Mouse (Mus musculus): ENCODE measurements at regions not wholly inside any gene's neighbourhood (a gene's known extent, or its start where the extent isn't known, plus 50 kb on each side); places are given as distances from the start of the nearest gene placed in this dataset.

DNA sequence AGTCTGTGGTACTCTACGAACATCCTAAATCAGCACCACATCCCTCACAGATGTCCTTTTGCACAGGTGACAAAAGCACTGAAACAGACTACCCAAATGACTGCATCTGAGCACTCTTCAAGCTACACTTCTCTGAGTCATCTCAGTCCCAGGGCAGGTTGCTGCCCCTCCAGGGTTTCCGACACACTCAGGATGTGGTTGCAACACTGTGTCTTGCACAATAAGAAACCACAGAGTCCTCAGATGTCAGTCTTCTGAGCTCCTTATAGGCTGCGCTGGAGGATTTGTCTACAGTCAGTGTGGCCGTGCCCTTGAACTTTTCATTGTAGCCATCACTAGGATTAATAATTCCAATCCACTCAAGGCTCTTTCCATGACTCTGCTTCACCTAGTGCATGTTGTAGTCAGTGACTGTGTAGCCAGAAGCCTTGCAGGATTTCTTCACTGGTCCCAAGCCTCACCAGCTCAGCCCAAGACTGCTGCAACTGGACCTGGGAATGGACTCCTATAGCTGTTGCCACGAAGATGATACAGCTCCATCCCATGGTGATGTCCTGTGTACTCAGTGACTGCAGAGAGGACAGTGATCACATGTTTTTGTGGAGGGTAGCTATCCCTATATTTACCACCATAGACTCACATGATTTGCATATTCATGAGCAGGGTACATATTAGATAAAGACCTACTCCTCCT is 1103.3 kb upstream of the Tenm3 start:
- Histone ChIP-seq H3K4me3 (ENCODE audit: insufficient read depth, poor library complexity, severe bottlenecking) (no peak overlapping the region), H3ac (ENCODE audit: control insufficient read depth, insufficient read length, low read depth) (no peak overlapping the region), H3K79me2 (ENCODE audit: control insufficient read depth, insufficient read depth) (no peaks in the 10 kb centered on the region), H3K36me3 (ENCODE audit: control insufficient read depth, insufficient read depth) (no peaks in the 10 kb centered on the region), H3K79me3 (ENCODE audit: low read depth) (no peaks in the 10 kb centered on the region), H3K27me3 (ENCODE audit: control insufficient read depth, insufficient read depth, insufficient read length) (no peaks in the 10 kb centered on the region)
- TF ChIP-seq CEBPB (IDR thresholded peaks at IDR 0.05; ENCODE audit: low read depth) (peak; percentile 76), MYOD1 (IDR thresholded peaks at IDR 0.05; ENCODE audit: control insufficient read depth, insufficient read length, low read depth) (no peak), MAX (IDR thresholded peaks at IDR 0.05) (no peak), MYOG (IDR thresholded peaks at IDR 0.05; ENCODE audit: control insufficient read depth, extremely low read depth, insufficient read length) (no peak), FOSL1 (IDR thresholded peaks at IDR 0.05; ENCODE audit: insufficient read depth, low read length, poor library complexity, severe bottlenecking) (no peak), USF1 (IDR thresholded peaks at IDR 0.05; ENCODE audit: low read depth) (no peak), CTCF (IDR thresholded peaks at IDR 0.05; ENCODE audit: control insufficient read depth, insufficient read depth, insufficient read length) (no peak)

DNA sequence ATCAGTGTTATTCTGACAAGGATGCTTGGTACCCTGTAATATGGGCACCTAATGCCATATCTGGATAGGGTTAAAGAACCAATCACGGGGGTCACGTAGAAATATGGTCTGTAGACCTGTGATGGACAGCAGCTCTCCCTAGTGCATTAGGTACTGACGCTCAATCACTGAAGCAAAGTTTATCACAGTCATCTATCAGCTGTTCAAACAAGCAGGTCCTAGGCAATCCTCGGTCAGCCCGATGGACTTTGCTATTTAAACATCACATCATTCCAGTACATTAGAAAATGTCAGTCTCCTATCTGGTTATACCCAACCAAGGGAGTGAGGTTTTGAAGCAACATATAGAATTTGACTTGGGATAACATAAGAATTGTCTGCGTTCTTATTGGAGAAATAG is 1088.4 kb upstream of the Tenm3 start:
- Histone ChIP-seq H3K79me2 (ENCODE audit: control insufficient read depth, insufficient read depth) (no peaks in the 10 kb centered on the region), H3K4me3 (ENCODE audit: insufficient read depth, poor library complexity, severe bottlenecking) (no peak overlapping the region), H3ac (ENCODE audit: control insufficient read depth, insufficient read length, low read depth) (no peak overlapping the region), H3K36me3 (ENCODE audit: control insufficient read depth, insufficient read depth) (no peaks in the 10 kb centered on the region), H3K27me3 (ENCODE audit: control insufficient read depth, insufficient read depth, insufficient read length) (no peaks in the 10 kb centered on the region), H3K79me3 (ENCODE audit: low read depth) (no peaks in the 10 kb centered on the region)
- TF ChIP-seq MYOG (IDR thresholded peaks at IDR 0.05; ENCODE audit: control insufficient read depth, extremely low read depth, insufficient read length) (no peak), MYOD1 (IDR thresholded peaks at IDR 0.05; ENCODE audit: control insufficient read depth, insufficient read length, low read depth) (no peak), MAX (IDR thresholded peaks at IDR 0.05) (no peak), CEBPB (IDR thresholded peaks at IDR 0.05; ENCODE audit: low read depth) (no peak), FOSL1 (IDR thresholded peaks at IDR 0.05; ENCODE audit: insufficient read depth, low read length, poor library complexity, severe bottlenecking) (no peak), USF1 (IDR thresholded peaks at IDR 0.05; ENCODE audit: low read depth) (no peak), CTCF (IDR thresholded peaks at IDR 0.05; ENCODE audit: control insufficient read depth, insufficient read depth, insufficient read length) (no peak)

DNA sequence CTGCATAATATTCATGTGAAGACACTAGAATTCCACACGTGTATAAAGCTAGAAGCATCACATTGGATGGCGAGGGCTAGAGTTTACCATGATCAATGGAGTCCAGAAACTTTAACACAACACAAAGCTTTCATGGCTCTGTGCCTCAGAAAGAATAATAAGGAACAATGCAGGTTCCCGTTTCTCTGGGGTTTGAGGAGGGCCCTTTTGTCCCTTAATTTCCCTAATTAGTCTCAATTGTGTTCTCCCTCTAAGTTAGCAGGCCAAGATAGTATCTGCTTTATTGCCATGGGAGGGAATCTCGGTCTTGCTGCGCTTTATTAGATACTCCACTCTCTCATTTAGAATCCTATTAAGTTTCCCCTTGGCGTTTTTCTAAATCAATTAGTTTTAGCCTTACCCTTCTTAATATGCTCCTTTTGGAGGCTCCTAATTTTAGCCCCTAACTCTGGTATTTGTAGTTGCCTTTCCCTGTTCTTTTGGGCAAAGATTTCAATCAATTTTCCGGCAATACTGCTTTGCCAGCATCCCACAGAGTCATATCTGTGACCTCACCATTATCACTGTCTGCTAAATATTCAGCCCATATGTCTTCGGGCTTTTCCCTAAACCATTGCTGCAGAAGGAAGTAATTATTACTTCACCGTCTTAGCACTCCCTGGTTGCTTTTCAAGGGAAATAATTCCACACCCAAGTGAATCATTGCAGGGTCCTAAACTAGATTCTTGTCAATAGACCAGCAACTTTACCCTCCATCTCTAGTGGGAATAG is 1082.8 kb upstream of the Tenm3 start:
- H3K79me2 ChIP-seq (ENCODE audit: control insufficient read depth, insufficient read depth), result no peaks in the 10 kb centered on the region
- no peak for TF ChIP-seq CTCF (IDR thresholded peaks at IDR 0.05; ENCODE audit: control insufficient read depth, insufficient read depth, insufficient read length)
- TF ChIP-seq MYOG (IDR thresholded peaks at IDR 0.05; ENCODE audit: control insufficient read depth, extremely low read depth, insufficient read length), result no peak
- TF ChIP-seq USF1 (IDR thresholded peaks at IDR 0.05; ENCODE audit: low read depth), result no peak
- no peak for TF ChIP-seq MAX (IDR thresholded peaks at IDR 0.05)
- no peak for TF ChIP-seq MYOD1 (IDR thresholded peaks at IDR 0.05; ENCODE audit: control insufficient read depth, insufficient read length, low read depth)
- TF ChIP-seq FOSL1 (IDR thresholded peaks at IDR 0.05; ENCODE audit: insufficient read depth, low read length, poor library complexity, severe bottlenecking), result no peak
- TF ChIP-seq CEBPB (IDR thresholded peaks at IDR 0.05; ENCODE audit: low read depth), result no peak
- H3K4me3 ChIP-seq (ENCODE audit: insufficient read depth, poor library complexity, severe bottlenecking), result no peak overlapping the region
- no peaks in the 10 kb centered on the region for H3K36me3 ChIP-seq (ENCODE audit: control insufficient read depth, insufficient read depth)
- no peak overlapping the region for H3ac ChIP-seq (ENCODE audit: control insufficient read depth, insufficient read length, low read depth)
- no peaks in the 10 kb centered on the region for H3K27me3 ChIP-seq (ENCODE audit: control insufficient read depth, insufficient read depth, insufficient read length)
- H3K79me3 ChIP-seq (ENCODE audit: low read depth), result no peaks in the 10 kb centered on the region

DNA sequence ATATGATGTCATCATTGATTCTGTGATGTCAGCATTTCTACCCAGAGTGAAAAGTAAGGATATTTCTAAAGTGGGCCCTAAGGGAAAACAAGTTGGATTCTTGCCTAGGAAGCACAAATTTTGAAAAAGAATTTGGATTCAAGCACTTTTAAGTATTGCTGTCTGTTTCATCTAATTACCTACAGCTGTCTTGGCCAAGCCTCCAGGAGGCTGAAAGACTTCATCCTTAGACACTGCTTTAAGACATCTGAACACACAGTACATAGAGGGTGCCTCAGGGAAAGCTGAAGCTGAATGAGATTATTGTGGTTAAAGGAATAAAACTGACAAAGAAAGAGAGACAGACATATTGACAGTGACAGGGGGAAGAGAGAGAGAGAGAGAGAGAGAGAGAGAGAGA is 1061.3 kb upstream of the Tenm3 start:
- Histone ChIP-seq H3K79me3 (ENCODE audit: low read depth) (no peaks in the 10 kb centered on the region), H3K79me2 (ENCODE audit: control insufficient read depth, insufficient read depth) (no peaks in the 10 kb centered on the region), H3K36me3 (ENCODE audit: control insufficient read depth, insufficient read depth) (no peaks in the 10 kb centered on the region), H3K4me3 (ENCODE audit: insufficient read depth, poor library complexity, severe bottlenecking) (no peak overlapping the region), H3ac (ENCODE audit: control insufficient read depth, insufficient read length, low read depth) (no peak overlapping the region), H3K27me3 (ENCODE audit: control insufficient read depth, insufficient read depth, insufficient read length) (no peaks in the 10 kb centered on the region)
- TF ChIP-seq CTCF (IDR thresholded peaks at IDR 0.05; ENCODE audit: control insufficient read depth, insufficient read depth, insufficient read length) (no peak), FOSL1 (IDR thresholded peaks at IDR 0.05; ENCODE audit: insufficient read depth, low read length, poor library complexity, severe bottlenecking) (no peak), USF1 (IDR thresholded peaks at IDR 0.05; ENCODE audit: low read depth) (no peak), CEBPB (IDR thresholded peaks at IDR 0.05; ENCODE audit: low read depth) (no peak), MYOD1 (IDR thresholded peaks at IDR 0.05; ENCODE audit: control insufficient read depth, insufficient read length, low read depth) (no peak)

DNA sequence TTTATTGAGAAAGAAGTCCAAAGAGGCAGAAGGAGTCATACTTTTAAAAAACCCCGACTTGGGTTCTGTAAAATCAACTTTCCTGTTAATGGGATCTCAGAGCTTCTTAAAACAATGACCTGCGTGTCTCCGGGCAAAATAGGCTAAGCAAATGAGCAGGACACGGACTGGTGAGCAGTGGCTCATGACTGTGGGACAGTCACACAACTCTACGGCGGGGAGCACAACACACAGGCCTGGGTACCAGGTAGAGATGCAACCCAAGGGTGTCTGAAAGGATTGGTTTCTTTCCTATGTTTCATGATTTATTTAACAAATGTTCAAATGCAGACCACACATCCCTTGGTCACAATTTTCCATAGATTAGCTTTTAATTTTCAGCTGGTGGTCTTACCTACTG is 1058.3 kb upstream of the Tenm3 start:
- Histone ChIP-seq H3K79me2 (ENCODE audit: control insufficient read depth, insufficient read depth) (no peaks in the 10 kb centered on the region), H3K36me3 (ENCODE audit: control insufficient read depth, insufficient read depth) (no peaks in the 10 kb centered on the region), H3ac (ENCODE audit: control insufficient read depth, insufficient read length, low read depth) (no peak overlapping the region), H3K27me3 (ENCODE audit: control insufficient read depth, insufficient read depth, insufficient read length) (no peaks in the 10 kb centered on the region), H3K4me3 (ENCODE audit: insufficient read depth, poor library complexity, severe bottlenecking) (no peak overlapping the region), H3K79me3 (ENCODE audit: low read depth) (no peaks in the 10 kb centered on the region)
- TF ChIP-seq MYOG (IDR thresholded peaks at IDR 0.05; ENCODE audit: control insufficient read depth, extremely low read depth, insufficient read length) (no peak), CEBPB (IDR thresholded peaks at IDR 0.05; ENCODE audit: low read depth) (no peak), MAX (IDR thresholded peaks at IDR 0.05) (no peak), CTCF (IDR thresholded peaks at IDR 0.05; ENCODE audit: control insufficient read depth, insufficient read depth, insufficient read length) (no peak), FOSL1 (IDR thresholded peaks at IDR 0.05; ENCODE audit: insufficient read depth, low read length, poor library complexity, severe bottlenecking) (no peak), MYOD1 (IDR thresholded peaks at IDR 0.05; ENCODE audit: control insufficient read depth, insufficient read length, low read depth) (no peak), USF1 (IDR thresholded peaks at IDR 0.05; ENCODE audit: low read depth) (no peak)
